Mouse (Mus musculus) ES-E14 (cell line): ENCODE data around the gene Slc9a1. TPM values are rescaled to one million over a fixed set of nuclear protein-coding genes. Genes with fewer than 3 reads are reported as not detected.

Source experiments
- DNase-seq: peaks from one replicate; pipeline ENCODE4 v3.0.0-alpha.2; 2013; ENCODE audit warnings: low read depth, low spot score
- H3K27ac ChIP-seq: 2 replicates; pipeline ENCODE4 v1.5.1; 2012; ENCODE audit warnings: low read depth, mild to moderate bottlenecking, low read length, moderate library complexity, mixed read lengths; ENCODE audit not compliant: poor library complexity, insufficient read depth, severe bottlenecking
- H3K36me3 ChIP-seq: 2 replicates; pipeline ENCODE4 v1.6.1; 2012; ENCODE audit warnings: mild to moderate bottlenecking, low read length, moderate library complexity, mixed read lengths; ENCODE audit not compliant: control insufficient read depth, poor library complexity, insufficient read depth, severe bottlenecking
- H3K4me1 ChIP-seq, 2 experiments: fragments of 150-350 bp in 1 of 2; sonication (generic) in 1 of 2; 2 replicates each; pipeline ENCODE4 v1.6.1; 2012; ENCODE audit warnings: low read length in 2 of 2, mild to moderate bottlenecking in 1 of 2, mixed read lengths in 1 of 2; ENCODE audit not compliant: control insufficient read depth in 2 of 2, insufficient read depth in 2 of 2, poor library complexity in 1 of 2
- H3K4me3 ChIP-seq, 2 experiments: fragments of 150-350 bp in 1 of 2; sonication (generic) in 1 of 2; 2 replicates each; pipeline ENCODE4 v1.5.1; 2012; ENCODE audit warnings: low read length in 2 of 2, low read depth in 1 of 2, mild to moderate bottlenecking in 1 of 2, mixed read lengths in 1 of 2; ENCODE audit not compliant: insufficient read depth in 1 of 2, poor library complexity in 1 of 2, severe bottlenecking in 1 of 2
- H3K9ac ChIP-seq: 2 replicates; pipeline ENCODE4 v1.6.1; 2012; ENCODE audit warnings: low read depth, mild to moderate bottlenecking, low read length, mixed read lengths; ENCODE audit not compliant: poor library complexity, insufficient read depth, severe bottlenecking
- H3K9me3 ChIP-seq: fragments of 150-350 bp; sonication (generic); 2 replicates; pipeline ENCODE4 v1.6.1; 2012; ENCODE audit warnings: low read depth, mild to moderate bottlenecking, low read length; ENCODE audit not compliant: control insufficient read depth, insufficient read depth
- CHD2 ChIP-seq: IDR thresholded peaks from 2 replicates; pipeline ENCODE4 v1.6.1; 2014; ENCODE audit warnings: mild to moderate bottlenecking, low read depth, low read length, inconsistent platforms
- HCFC1 ChIP-seq: IDR thresholded peaks from 2 replicates; pipeline ENCODE4 v1.6.1; 2012; ENCODE audit warnings: low read length, inconsistent platforms, borderline replicate concordance; ENCODE audit not compliant: insufficient read depth
- MAFK ChIP-seq: IDR thresholded peaks from 2 replicates; pipeline ENCODE4 v1.6.1; 2014; ENCODE audit warnings: mild to moderate bottlenecking, low read depth, low read length, inconsistent platforms; ENCODE audit not compliant: insufficient read depth
- ZC3H11A ChIP-seq: IDR thresholded peaks from 2 replicates; pipeline ENCODE4 v1.6.1; 2012; ENCODE audit warnings: low read depth, mild to moderate bottlenecking, inconsistent platforms, low read length, borderline replicate concordance
- ZNF384 ChIP-seq: IDR thresholded peaks from 2 replicates; pipeline ENCODE4 v1.6.1; 2012; ENCODE audit warnings: low read depth, low read length, inconsistent platforms
- in situ Hi-C, 2 experiments: fragments of 600-800 bp; cut with MboI; formaldehyde crosslinking; loops; one replicate each; pipeline ENCODE4 v1.15.1; 2025; ENCODE audit warnings: low sequenced_read_pairs in 2 of 2, inconsistent platforms in 1 of 2; ENCODE audit not compliant: unreplicated experiment in 2 of 2
- total RNA-seq: library from RNA; depleted of rRNA; stranded (reverse); fragments of 300-350 nt; gene quantifications from 2 replicates; pipeline ENCODE4 v1.2.3, GENCODE M21; 2012

The Slc9a1 gene
- total RNA-seq, 1 experiment, result 24.9 TPM

DNA sequence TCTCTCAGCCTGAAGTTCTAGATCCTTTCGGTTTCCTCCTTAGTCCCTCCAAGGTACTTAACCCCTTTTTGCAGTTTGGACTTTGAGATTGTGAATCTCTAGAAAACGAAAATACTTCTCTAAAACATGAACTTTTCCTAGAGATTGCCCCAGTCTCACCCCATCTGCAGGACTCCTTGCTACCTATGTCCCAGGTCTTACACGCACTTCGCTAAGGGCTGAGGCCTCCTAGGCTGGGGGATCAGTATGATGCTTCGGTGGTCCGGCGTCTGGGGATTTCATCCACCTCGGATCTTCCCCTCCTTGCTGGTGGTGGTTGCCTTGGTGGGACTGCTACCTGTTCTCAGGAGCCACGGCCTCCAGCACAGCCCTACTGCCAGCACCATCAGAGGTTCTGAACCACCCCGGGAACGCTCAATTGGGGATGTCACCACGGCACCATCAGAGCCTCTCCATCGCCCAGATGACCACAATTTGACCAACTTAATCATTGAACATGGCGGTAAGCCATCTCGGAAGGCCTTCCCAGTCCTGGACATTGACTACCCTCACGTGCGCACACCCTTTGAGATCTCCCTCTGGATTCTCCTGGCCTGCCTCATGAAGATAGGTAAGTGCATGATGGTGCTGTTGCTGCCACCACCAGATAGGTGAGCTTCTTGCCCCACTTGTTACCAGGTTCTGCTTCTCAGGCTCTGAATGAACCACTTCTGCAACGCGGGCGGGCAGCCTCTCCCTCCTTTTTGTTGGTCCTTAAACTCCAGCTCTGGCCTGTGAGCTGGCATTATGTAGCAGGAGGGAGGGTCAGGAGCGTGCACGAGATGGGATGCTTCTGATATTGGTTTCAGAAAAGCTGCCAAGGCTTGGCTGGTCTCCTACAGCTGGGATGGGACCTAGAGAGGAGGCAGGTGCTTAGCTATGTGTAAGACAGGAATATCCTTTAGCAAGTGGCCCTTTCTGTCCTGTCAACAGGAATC lies 1.1 kb downstream of the Slc9a1 start:
- Histone ChIP-seq H3K36me3 (peaks cover 4% of the 10 kb centered on the region; the same call in 1 of the 2 replicates), H3K27ac (no peak overlapping the region), H3K4me1 (peaks cover 5 to 15% of the 10 kb centered on the region in 2 experiments), H3K4me3 (peak overlapping the region; percentile 75 to 80), H3K9me3 (no peaks in the 10 kb centered on the region), H3K9ac (peak overlapping the region; percentile 83)
- DNase-seq, result no peak
- TF ChIP-seq ZC3H11A (no peak), CHD2 (no peak), ZNF384 (no peak), MAFK (no peak), HCFC1 (no peak)
- in situ Hi-C loops, result no loop called here

DNA sequence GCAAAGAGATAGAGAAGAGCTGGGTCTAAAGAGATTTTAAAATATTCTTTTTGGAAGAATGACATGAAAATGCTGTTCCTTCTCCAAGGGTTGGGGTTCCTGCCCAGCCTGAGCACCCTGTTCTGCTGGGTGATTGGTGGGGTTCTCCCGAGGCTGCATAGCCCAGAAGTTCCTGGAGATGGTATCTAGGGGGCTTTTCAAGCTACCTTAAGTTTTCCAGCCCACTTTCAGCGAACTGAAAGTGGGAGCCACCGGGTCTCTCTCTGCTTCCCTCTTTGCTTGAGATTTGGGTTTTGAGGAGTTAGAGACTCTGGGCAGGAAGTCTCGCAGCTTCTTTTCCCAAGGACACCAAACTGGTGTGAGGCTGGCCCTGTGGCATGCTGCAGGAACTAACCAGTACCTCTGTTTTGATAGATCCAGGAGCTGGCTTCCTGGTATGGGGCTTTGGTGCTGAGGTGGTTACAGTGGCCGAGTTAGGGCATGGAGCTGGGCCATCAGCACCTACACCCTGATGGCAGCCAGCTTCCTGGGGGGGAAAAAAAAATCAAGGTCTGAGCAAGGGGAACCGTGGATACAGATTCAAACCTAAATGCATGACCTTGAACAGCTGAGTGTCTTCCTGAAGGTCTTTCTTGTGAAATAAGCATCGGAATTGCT lies 2.2 kb downstream of the Slc9a1 start:
- in situ Hi-C loops, result no loop called here
- Histone ChIP-seq H3K4me1 (peaks cover 7 to 23% of the 10 kb centered on the region in 2 experiments), H3K9me3 (no peaks in the 10 kb centered on the region), H3K36me3 (peaks cover 4% of the 10 kb centered on the region; the same call in 1 of the 2 replicates), H3K9ac (no peak overlapping the region; the same call in 1 of the 2 replicates), H3K4me3 (peak overlapping the region; percentile 14 to 18; a peak in 3 of 4 replicates), H3K27ac (no peak overlapping the region)
- no peak for DNase-seq
- no peak for TF ChIP-seq ZC3H11A
- TF ChIP-seq ZNF384, result no peak
- TF ChIP-seq HCFC1, result no peak
- no peak for TF ChIP-seq CHD2
- TF ChIP-seq MAFK, result no peak

DNA sequence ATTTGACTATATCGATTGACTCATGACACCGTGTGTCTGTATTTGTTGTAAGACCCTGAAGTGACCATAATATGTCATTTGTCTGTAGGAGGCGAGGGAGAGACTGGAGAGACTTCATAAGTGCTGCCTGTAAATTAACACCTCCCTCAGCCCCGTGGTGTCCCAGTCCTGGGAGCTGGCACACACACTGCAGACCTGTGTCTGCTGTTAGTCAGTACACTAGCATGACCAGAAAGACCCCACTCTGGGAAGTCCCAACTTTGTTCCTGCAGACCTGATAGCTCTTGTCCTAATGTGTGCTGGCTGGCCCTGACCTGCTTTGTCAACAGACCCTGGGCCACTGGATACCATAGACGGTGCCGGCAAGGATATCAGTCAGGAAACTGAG lies 2.8 kb downstream of the Slc9a1 start:
- Histone ChIP-seq H3K27ac (no peak overlapping the region), H3K9me3 (no peaks in the 10 kb centered on the region), H3K36me3 (peaks cover 4% of the 10 kb centered on the region; the same call in 1 of the 2 replicates), H3K4me1 (peaks cover 7 to 26% of the 10 kb centered on the region in 2 experiments), H3K9ac (no peak overlapping the region), H3K4me3 (peak overlapping the region in 1 of 2 experiments; percentile 2; a peak in 2 of 4 replicates)
- in situ Hi-C loops, result no loop called here
- no peak for DNase-seq
- TF ChIP-seq CHD2 (no peak), ZNF384 (no peak), MAFK (no peak), ZC3H11A (no peak), HCFC1 (no peak)

DNA sequence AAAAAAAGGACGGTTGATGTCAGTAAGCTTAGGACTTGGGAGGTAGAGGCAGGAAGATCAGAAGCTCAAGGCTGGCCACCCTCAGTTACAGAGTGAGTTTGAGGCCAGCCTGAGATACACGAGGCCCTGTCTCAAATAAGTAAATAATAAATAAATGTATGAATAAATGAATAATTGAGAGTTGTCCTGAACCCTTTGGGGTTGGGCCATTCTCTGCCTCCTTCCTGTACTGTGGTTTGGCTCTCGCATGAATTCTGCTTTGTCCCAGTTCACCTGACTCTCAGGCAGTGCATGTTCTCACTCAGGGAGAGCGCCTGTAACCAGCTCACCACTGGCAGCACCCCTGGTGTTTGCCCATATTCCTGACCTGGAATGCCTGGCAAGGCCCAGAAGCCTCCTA lies 4.5 kb downstream of the Slc9a1 start:
- DNase-seq, result no peak
- Histone ChIP-seq H3K9me3 (no peaks in the 10 kb centered on the region), H3K9ac (no peak overlapping the region), H3K4me1 (peaks cover 12 to 31% of the 10 kb centered on the region in 2 experiments), H3K36me3 (peaks cover 4% of the 10 kb centered on the region; the same call in 1 of the 2 replicates), H3K4me3 (no peak overlapping the region), H3K27ac (no peak overlapping the region)
- in situ Hi-C loops, result no loop called here
- TF ChIP-seq MAFK (no peak), CHD2 (no peak), HCFC1 (no peak), ZNF384 (no peak), ZC3H11A (no peak)
